Mouse (Mus musculus): ENCODE measurements around the gene Fig4.
A peak's percentile ranks its signal among the peaks of the same experiment; 100 is the strongest.

Fig4 gene

DNA sequence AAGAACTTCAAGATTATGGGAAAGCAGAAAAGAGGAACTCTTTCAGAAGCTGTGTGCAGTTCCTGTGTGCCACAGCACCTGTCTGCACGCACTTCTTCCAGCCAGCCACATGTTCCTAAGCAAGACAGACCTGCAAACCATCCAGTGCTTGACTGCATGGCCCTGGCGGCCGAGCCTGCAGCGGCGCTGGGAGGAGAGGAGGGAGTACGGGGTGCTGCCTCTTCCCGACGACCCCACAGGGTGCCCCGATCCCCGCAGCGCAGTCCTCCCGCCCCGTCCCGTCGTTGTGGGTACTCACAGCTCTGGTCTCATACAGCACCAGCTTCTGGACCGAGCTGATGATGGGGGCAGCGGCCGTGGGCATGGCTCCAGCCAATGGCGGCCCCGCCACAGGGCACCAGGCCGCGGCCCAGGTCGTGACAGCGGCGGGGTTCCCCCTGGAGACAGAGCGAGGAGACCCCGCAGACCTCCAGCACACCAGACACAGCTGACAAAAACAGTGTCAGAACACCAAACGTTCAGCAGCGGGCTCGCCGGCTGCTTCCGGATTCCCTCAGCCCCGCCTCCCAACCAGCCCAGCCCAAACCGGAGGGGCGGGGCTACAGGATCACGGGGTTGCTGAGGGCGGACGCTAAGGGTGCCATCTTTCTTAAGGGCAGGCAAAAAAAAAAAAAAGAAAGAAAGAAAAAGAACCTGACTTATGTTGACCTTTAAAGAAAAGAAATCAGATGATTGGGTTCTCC is at the start of gene Fig4:
Gene Fig4, minus strand, starts transcription at position 572 of the 743 bp plus-strand sequence.
- peak; percentile 66 to 69 for DNase-seq (ENCODE audit: low spot score in 2 of 2)

DNA sequence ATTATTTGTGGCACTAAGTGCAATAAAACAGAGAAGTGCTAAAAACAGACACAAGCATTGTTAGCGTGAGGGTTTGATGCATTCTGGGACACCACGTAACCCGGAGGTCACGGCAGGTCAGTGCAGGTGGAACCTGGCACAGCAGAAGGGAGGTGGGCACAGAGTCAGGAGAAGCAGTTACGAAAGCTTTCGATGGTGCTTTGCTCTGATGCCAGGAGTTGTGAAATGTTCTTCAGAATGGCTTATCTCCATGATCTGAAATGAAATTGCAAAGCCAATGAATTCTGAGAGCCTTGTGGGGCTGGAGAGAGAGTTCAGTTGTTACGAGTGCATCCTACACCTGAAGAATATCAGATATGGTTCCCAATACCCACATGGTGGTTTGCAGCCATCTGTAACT is 38.3 kb upstream of the Fig4 start:
- no peak for DNase-seq (ENCODE audit: low spot score in 2 of 2)

DNA sequence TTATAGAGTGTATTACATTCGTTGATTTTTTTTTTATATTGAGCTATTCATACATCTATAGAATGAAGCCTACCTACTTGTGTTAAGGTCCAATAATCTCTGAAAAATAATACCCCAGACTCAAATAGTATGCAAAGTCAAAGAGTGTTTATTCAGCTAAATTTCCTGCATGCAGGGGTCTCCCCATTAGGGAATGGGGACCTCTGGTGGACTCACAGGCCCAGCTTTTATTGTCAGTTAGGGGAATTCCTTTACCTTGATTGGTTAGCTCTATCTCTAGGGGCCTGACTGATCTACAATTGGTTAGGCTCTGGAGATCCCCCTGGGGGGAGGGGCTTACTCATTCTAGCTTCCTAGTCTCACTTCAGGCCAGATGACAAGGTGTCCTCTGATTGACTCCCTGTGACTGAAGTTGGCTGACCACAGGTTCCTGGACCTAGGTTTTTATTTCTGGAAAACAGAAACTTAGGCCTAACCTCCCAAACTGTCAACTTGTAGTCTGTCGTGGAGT is 29.5 kb upstream of the Fig4 start:
- no peak for DNase-seq (ENCODE audit: low spot score in 2 of 2)

DNA sequence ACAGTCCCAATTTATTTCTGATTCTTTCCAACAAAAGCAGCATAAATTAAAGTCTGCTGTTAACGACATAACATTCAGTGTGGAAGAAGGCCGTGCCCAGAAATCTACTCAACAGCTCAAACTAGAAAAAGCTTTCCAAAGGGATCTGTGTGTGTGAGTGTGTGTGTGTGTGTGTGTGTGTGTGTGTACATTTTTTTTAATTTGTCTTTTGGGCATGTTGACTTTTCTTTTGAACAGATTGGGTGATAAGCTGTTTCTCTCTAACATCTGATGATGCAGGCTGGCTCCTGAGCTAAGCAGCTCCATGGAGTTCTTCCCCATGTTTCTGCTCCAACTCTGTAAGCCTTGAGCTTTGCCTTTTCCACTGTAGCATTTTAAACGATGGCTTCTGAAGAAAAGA is 12.8 kb upstream of the Fig4 start:
- DNase-seq (ENCODE audit: low spot score in 2 of 2), result no peak

DNA sequence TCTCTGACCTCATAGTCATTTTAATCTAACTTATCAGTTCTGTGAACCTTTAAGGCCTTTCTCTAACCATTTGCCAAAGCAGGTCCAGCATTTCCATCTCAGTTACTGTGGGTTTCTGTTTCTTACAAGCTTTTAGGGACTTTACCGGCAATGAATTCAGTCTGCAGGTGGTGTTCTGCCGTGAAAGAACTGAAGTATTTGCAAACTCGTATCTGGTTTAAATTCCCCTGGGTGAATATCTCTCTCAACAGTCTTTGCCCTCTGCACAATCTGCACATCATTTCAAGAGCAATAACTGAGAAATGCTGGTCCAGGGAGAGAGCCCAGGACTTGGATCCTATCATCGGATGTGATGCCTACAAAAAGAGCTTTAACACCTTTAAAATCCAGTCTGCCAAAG is 5.1 kb upstream of the Fig4 start:
- no peak for DNase-seq (ENCODE audit: low spot score in 2 of 2)

DNA sequence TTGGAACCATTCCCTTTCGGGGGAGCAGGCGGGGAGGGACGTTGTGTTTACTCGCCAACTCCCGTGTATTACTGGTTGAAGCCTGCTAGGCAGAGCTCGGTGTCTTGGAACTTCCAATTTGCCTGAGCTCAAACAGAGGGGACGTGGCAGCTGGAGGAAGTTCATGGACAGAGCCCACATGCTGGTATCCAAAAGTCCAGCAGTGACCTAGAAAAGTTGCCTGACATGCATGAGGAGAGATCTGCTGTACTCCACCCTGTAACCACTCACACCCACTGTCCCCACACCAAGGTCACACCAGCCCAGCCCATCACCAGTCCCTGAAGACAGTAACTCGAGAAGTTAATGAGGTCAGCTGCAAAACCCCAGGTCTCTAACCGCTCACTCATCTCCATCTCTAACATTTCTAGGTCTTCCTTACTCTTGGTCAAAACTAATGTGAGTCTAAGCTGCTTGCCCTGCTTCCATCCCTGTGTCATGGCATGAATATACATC is 1.9 kb upstream of the Fig4 start:
- no peak for DNase-seq (ENCODE audit: low spot score in 2 of 2)

DNA sequence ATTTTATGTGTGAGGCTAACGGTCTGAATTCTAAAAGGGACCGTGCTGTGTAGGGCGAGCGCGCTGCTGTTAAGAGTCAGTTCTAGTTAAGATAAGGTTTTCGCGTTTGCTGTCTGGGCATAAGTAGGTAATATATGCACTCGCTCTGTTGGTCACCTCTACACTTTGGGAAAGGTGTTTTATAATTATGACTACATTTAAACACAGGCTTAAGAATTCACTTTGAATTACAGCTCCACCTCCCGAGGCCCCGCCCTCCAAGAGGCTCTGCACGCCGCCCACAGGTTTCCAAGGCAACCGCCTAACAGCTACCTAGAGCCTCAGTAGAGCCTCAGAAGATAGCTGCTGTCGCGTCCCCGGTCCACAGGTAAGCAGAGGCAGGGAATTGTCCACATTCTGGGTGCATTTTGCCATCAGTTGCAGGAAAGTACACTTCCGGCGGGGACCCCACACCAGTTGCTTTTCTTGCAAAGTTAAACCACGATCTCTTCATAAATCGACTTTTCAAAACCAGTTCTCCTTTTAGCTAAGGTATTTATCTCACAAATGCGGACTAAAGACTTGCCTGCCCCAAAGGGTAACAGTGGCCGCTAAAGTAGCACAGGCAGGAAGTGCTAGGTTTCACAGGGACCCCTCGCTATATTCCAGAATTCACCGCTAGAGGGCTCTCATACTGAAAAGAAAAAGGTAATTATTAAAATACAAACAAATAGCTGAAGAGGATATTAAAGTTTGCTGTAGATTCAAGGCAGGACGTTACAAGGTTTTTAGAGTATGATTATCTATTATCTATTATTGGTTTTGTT is 782 bp upstream of the Fig4 start, which contains the start of gene Ak9:
Gene Ak9, plus strand, starts transcription at position 342 of the 806 bp plus-strand sequence.
- peak; percentile 84 to 91 for DNase-seq (ENCODE audit: low spot score in 2 of 2)

DNA sequence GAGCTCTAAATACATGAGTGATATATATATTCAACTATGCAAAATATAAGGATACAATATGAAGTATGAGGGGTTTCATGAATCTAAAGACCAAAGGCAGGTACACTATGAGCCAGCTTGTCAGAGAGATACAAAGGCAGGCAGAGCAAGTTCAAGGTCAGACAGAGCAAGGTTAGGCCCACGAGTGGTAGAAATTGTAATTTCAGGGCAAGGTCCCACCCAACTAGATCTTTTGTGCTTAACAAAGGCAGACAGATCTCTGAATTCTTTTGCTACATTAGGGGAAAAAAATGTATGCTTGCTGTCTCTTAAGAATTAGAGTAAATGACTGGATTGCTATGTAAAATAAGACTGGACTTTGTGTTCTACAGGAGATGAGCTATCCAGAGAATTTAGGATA is 2.9 kb downstream of the Fig4 start:
- no peak for DNase-seq (ENCODE audit: low spot score in 2 of 2)

DNA sequence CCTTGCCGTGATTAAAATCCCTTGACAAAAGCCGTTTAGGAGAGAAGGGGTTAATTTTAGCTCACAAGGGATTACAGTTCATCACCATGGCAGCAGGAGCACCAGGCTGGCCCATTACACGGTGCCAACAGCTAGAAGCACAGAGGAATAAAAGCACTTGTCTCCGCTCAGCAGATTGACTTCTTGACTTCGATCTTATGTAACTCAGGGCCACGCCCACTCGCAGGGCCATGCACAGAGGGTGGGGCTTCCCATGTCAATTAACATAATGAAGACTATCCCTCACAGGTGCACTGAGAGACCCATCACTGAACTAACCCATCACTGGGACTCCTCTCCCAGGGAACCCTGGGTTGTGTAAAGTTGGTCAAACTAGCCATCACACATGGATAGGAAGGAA is 7.9 kb downstream of the Fig4 start:
- no peak for DNase-seq (ENCODE audit: low spot score in 2 of 2)

DNA sequence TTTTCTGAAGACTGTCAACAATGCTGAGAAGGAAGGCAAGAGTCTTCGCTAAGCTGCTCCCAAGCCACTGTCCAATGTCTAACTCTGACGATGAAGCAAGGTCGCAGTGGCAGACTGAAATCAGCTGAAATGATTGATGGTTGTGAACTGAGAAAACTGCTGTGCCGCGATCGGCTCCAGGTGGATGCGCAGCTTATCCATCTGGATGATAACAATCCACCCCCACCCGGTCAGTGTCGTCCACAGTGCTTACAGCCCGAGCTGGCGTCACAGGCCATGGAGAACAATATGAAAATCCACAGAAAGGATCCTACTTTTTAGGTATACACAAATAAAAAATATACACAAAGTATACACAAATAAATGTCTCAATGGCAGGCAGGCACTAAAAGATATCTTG is 8.3 kb downstream of the Fig4 start:
- DNase-seq (ENCODE audit: low spot score in 2 of 2), result no peak

DNA sequence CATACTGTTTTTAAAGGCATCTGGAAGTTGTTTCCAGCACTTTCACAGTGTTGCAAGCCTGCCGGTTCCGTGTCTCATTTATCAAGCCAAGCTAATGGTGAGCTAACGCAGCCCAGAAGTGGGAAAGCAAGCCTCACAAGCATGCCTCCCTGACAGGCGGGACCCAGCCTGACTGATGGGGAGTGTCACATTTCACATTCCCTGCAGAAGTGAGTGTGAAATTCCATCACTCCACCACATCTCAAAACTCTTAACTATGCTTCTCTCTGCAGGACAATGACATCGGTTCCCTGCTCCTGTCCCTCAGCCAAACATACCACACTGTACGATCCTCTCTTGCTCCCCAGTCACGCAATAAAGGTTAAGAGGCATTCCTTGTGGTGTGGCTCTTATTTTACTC is 10.0 kb downstream of the Fig4 start:
- no peak for DNase-seq (ENCODE audit: low spot score in 2 of 2)

DNA sequence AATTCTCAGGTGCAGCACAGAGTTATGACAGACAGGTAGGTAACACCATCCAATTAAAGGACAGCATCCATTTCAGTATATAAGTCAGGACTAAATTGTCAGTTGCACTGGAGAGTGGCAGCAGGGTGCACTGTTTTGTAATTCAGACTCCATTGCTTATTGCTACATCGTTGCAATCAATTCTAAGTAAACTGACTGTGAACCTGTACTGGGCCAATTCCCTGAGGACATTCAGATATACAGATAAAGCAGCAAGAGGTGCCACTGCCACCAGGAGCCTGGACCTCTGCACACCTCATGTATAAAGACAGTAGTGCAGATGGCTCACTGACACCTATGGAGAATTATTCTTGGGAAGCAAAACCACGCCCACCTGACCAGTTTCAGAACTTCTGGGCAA is 12.0 kb downstream of the Fig4 start:
- no peak for DNase-seq (ENCODE audit: low spot score in 2 of 2)

DNA sequence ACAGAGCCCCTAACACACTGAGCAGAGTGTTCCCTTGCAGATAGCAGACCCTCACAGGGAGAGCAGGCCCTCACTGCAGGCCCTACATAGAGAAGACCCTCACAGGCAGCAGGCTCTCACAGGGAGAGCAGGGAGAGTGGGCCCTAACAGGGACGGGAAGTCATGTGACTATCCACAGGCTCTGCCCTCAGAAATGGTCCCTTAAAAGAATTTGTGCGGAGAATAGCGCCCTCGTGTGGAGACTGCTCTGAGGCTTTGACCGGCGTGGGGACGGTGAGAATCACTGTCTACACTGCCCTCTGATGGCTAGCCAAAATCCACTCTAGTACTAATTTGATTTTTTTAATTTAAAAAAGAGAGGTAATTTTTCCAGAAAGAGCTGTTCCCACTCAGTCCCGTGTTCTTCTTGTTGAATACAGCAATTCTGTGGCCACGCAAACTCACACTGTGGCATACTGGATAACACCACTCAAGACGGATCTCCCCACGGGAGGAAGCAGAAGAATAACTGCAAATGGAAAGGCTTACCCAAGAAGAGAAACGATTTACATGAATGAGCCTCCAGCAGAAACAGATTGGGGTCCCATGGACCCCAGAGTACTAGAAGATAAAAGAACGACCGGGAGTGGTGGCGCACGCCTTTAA is 14.2 kb downstream of the Fig4 start:
- DNase-seq (ENCODE audit: low spot score in 2 of 2), result peak; percentile 74 to 77

DNA sequence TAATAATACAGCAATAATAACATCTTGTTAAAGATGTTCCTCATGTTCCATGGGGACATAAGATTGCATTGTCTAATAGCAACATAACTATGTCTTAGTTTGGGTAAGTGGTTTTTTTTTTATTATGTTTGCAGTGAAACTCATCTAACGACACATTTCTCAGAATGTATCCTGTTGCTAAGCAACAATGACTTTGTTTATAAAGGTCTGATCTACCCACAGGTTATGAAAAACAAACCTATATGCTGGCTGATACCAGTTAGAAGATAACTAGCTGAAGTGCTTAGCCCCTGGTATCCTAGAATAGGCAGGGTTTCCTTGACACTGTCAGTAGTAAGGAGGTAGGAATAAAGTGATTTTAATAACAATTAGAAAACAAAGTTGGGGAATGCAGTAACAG is 15.0 kb downstream of the Fig4 start:
- DNase-seq (ENCODE audit: low spot score in 2 of 2), result no peak

DNA sequence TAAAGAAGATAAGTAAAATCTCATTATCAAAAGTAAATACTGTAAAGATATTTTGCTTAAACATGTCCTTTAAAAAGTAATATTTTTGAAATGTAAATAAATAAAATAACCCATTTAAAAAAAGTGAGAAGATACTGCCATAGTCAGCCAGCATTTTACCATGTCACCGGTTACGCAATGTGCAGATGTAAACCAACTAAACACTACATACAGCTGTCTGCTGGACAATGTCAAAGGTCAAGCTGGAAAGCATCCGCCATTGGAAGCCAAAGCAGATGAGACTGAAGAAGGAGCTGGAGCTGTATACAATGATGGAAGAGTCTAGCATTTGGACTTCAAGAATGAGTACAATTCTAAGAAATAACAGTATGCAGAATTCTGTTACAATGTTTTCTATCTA is 15.4 kb downstream of the Fig4 start:
- no peak for DNase-seq (ENCODE audit: low spot score in 2 of 2)

DNA sequence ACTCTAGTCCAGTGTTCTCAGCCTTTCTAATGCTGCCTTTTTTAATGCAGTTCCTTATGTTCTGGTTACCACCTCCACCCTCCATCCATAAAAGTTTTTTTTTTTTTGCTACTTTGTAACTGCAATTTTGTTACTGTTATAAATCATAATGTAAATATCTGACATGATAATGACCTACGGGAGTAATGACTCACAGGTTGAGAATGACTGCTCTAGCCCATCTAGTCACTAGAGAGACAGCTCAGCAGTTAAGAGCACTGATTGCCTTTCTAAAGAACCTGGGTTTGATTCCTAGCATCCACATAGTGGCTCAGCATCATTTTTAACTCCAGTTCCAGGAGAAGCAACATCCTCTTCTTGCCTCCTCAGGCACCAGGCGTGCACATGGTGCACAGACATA is 21.0 kb downstream of the Fig4 start:
- DNase-seq (ENCODE audit: low spot score in 2 of 2), result no peak

DNA sequence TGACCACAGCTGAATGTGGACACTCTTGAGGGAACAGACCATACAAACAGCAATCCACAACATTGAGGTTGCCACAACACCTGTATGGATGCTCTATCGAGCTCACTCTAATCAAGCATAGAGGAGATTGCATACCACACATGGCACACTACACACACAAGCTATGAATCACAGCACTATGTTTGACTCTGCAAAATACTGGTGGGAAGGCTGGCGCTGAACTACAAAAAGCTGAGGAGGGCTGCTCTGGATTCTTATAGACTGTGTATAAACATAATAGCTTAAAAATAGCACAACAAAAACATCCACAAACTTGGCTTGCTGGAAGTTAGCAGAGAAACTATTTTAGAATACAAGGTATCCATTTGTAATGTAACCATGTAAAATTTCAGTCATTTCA is 22.3 kb downstream of the Fig4 start:
- DNase-seq (ENCODE audit: low spot score in 2 of 2), result no peak

DNA sequence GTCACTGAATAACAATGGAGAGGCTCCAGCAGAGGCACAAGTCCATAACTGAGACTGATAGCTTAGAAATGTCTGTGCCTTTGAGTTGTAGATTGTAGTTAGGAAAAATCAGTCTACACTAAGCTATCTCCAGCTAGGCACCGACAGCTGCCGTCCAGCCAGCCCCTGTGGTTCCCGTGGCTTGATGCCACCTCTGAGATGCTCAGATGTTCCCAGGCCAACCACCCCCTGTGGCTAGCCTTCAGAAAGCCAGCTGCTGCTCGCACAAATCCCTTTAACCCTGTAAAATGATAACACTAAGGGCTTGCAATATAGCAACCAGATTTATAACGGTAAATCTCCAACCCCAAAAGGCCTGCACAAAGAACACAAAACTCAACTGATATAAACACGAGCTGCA is 22.9 kb downstream of the Fig4 start:
- DNase-seq (ENCODE audit: low spot score in 2 of 2), result no peak

DNA sequence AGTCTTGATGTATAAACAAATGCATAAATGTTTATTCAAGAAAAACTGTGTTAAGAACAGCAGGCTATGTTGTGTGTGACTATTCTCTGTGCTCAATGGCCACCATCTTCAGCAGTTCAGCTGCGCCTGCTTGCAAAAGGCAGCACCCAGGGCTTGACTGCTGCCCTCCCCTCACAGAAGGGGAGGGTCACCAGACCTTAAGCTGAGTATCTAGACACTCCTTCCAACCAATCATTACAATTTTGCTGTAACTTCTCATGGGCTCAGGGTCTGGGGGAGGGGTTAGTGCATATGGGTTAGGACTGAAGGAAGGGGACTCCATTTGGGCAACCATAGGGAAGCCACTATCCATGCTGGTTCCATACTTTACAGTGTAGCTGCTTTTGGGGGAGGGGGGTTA is 24.3 kb downstream of the Fig4 start:
- no peak for DNase-seq (ENCODE audit: low spot score in 2 of 2)

DNA sequence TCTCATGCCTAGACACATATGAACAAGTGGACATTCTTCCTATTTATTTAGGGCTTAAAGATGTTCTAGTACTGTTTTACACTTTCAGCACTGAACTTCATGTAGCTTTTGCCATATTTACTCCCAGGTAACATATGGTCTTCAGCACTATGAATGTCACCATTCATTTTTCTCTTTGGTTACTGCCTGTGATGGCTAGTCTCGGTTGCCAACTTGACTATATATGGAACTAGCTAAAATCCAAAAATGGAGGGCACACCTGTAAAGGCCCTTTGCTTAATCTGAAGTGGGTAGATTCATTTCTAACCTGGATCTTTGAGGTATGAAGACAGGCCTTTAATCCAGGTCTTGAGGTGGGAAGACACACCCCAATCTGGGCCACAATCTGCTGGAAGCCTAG is 28.2 kb downstream of the Fig4 start:
- no peak for DNase-seq (ENCODE audit: low spot score in 2 of 2)

DNA sequence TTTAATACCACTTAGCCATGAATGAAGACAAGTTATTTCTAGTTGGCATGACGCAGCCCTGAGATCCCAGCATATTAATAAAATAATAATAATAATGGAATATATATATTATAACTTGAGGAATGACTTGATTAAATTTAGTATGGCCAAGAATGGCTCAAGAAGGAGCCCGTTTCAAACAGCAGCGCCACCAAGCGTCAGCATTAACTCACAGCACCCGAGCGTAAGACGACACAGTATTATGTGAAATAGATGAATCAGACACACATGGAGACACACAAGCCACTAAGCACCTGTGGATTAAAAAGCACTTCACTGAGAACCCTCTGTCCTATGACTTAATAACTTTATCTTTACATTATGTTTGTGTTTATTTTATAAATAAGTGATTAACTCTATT is 31.2 kb downstream of the Fig4 start:
- no peak for DNase-seq (ENCODE audit: low spot score in 2 of 2)

DNA sequence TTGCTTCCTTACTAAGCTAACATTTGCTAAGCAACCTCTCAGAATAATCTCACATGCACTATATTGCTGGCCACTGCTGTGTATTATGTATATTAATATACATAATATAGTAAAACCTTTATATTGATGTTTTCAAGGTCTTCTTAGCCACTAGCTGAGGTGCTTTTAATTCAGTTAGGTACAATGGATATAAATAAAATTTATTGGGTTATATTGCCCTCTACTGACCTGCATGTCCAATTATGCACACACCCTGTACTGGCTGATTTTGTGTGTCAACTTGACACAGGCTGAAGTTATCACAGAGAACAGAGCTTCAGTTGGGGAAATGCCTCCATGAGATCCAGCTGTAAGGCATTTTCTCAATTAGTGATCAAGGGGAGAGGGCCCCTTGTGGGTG is 41.2 kb downstream of the Fig4 start:
- no peak for DNase-seq (ENCODE audit: low spot score in 2 of 2)

Data from right cerebral cortex, postnatal 36 days (tissue).